Mouse (Mus musculus): Measurements from ENCODE around the gene Rftn1. TPM values are rescaled to one million over a fixed set of nuclear protein-coding genes. Genes with fewer than 3 reads are reported as not detected.

Rftn1 gene
- polyA plus RNA-seq, 1 experiment, result 8.9 TPM

DNA sequence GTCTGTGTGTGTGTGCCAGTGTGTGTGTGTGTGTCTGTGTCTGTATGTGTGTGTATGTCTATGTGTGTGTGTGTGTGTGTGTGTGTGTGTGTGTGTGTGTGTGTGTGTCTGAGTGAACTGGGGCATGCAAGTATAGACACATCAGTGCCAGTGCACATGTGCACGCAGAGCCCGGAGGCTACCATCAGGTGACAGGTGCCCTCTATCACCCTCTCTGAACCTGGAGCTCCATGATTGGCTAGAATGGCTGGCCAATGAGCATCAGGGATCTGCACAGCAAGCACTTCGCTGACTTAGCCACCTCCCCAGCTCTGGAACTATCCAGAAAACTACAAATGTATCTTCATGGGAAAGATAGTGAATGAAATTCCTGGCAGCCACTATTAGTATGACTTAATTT is 16.7 kb downstream of the Rftn1 start:
- Histone ChIP-seq H3K4me1 (ENCODE audit: control insufficient read depth, insufficient read depth, low read length) (no peaks in the 10 kb centered on the region), H3K4me3 (ENCODE audit: insufficient read depth, low read length) (no peak overlapping the region), H3K27ac (ENCODE audit: insufficient read depth, low read length) (no peak overlapping the region)
- TF ChIP-seq POLR2A (IDR thresholded peaks at IDR 0.05; ENCODE audit: extremely low read depth, insufficient read depth, low read length), result no peak
- TF ChIP-seq CTCF (IDR thresholded peaks at IDR 0.05; ENCODE audit: extremely low read depth, insufficient read depth, low read length), result no peak

DNA sequence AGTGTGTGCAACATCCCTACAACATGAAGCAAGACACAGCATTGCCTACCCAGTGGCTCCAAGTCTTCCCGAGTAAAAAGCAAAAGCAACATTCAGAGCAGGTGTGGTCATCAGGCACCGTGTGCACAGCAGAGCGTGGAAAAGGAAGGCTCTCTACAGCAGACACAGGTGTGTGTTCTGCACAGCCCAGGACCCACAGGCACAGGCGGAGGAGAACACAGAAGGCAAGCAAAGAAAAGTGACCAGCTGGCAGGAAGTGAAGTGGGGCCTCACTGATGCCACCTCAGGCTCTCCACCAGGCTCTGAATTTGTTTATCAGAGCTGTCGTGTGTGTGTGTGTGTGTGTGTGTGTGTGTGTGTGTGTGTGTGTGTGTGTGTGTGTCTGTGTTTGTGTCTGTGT is 17.1 kb downstream of the Rftn1 start:
- no peak overlapping the region for H3K27ac ChIP-seq (ENCODE audit: insufficient read depth, low read length)
- H3K4me3 ChIP-seq (ENCODE audit: insufficient read depth, low read length), result no peak overlapping the region
- H3K4me1 ChIP-seq (ENCODE audit: control insufficient read depth, insufficient read depth, low read length), result no peaks in the 10 kb centered on the region
- no peak for TF ChIP-seq CTCF (IDR thresholded peaks at IDR 0.05; ENCODE audit: extremely low read depth, insufficient read depth, low read length)
- TF ChIP-seq POLR2A (IDR thresholded peaks at IDR 0.05; ENCODE audit: extremely low read depth, insufficient read depth, low read length), result no peak

DNA sequence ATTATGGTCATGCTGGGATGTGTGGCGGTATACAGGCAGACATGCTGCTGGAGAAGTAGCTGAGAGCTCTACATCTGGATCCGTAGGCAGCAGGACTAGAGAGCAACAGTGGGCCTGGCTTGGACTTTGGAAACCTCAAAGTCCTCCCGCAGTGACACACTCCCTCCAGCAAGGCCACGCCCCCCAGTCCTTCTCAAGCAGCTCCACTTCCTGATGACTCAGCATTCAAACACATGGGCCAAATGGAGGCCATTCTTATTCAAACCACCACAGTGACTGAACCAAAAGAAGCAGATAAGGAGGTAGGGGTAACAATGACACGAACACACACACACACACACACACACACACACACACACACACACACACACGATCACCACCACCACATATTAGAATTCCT is 17.7 kb downstream of the Rftn1 start:
- Histone ChIP-seq H3K4me1 (ENCODE audit: control insufficient read depth, insufficient read depth, low read length) (no peaks in the 10 kb centered on the region), H3K4me3 (ENCODE audit: insufficient read depth, low read length) (no peak overlapping the region), H3K27ac (ENCODE audit: insufficient read depth, low read length) (no peak overlapping the region)
- no peak for TF ChIP-seq POLR2A (IDR thresholded peaks at IDR 0.05; ENCODE audit: extremely low read depth, insufficient read depth, low read length)

DNA sequence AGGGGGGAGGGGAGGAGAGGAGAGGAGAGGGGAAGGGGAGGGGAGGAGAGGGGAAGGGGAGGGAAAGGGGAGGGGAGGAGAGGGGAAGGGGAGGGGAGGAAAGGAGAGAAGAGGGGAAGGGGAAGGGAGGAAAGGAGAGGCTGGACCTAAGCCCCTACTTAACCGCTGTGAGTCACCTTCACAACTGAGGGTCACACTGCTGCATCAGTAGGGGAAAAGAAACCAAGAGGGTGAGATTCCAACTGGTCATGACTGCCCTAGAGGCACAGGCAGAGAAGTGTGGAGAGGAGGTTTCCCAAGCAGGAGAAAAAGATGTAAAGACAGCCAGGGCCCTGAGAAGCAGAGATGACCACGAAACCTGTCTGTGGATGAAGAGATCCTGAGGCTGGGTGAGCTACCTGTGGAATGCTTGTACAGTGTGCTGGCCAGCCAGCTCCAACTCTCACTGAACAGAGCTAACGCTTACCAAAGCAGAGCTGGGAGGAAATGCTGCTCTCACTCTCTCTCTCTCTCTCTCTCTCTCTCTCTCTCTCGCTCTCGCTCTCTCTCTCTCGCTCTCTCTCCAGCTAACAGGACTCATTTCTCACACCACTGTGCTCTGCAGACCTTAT is 19.4 kb downstream of the Rftn1 start:
- TF ChIP-seq CTCF (IDR thresholded peaks at IDR 0.05; ENCODE audit: extremely low read depth, insufficient read depth, low read length), result no peak
- no peak for TF ChIP-seq POLR2A (IDR thresholded peaks at IDR 0.05; ENCODE audit: extremely low read depth, insufficient read depth, low read length)
- H3K4me3 ChIP-seq (ENCODE audit: insufficient read depth, low read length), result no peak overlapping the region
- no peak overlapping the region for H3K27ac ChIP-seq (ENCODE audit: insufficient read depth, low read length)
- no peaks in the 10 kb centered on the region for H3K4me1 ChIP-seq (ENCODE audit: control insufficient read depth, insufficient read depth, low read length)

DNA sequence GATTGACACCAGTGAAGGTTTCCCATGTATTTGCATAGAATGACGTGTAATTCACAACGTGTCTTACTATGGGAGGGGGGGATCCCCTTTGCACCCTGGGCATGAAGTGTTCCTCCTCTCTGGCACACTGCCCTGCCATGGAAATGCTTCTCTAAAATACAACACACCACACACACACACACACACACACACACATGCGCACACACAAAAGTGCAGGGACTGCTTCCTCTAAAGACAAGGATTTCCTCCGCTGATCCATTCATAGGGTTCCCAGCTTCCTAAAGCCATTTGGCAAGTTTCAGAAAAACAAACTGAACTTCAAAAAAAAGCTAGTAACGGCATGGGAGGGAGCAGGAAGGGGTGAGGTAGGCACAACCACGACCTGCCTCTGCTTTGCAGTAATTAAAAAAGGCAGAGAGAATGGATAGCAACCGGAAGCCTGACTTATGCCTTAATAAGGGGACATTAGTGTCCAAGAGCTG is 20.5 kb downstream of the Rftn1 start:
- Histone ChIP-seq H3K4me3 (ENCODE audit: insufficient read depth, low read length) (no peak overlapping the region), H3K27ac (ENCODE audit: insufficient read depth, low read length) (no peak overlapping the region), H3K4me1 (ENCODE audit: control insufficient read depth, insufficient read depth, low read length) (no peaks in the 10 kb centered on the region)
- TF ChIP-seq CTCF (IDR thresholded peaks at IDR 0.05; ENCODE audit: extremely low read depth, insufficient read depth, low read length) (no peak), POLR2A (IDR thresholded peaks at IDR 0.05; ENCODE audit: extremely low read depth, insufficient read depth, low read length) (no peak)

DNA sequence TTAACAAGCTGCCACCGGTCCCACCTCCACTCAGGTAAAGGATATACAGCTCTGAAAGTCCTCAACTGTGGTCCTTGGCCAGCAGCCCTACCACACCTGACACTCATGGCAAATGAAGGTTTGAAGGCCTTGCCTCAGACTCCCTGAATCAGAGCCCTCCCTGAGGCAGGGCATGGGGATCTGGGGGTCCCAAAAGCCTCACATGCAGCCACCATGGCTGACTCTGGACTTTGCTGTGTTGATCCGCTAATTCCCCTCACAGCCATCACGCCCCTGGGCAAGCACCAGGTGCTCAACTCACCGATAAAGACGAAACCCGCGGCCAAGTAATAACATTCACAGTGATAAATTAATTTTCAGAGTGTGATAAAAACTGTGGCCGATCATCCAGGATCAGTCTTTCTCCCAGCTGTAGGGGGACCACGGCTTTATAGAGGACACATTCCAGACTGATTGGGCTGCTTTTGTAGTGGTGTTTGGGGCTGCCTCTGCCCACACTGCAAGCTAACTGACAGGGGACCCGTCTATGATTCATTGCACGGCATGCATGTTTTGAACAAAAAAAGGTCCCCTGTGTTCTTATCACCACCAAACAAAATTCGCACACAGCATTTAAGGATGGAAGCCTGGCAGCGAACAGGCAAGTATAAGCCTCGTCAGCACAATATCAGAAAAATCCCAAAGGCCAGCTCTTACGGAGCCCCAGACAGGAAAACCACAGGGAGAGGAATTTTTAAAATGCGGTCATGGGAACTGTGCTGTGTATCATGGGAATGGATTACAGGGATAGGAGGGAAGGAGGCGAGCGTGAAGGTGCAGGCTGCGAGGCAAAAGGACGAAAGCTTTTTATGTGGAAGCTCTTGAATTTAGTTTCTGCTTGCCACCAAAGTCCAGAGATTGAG is 29.3 kb downstream of the Rftn1 start:
- Histone ChIP-seq H3K4me1 (ENCODE audit: control insufficient read depth, insufficient read depth, low read length) (no peaks in the 10 kb centered on the region), H3K27ac (ENCODE audit: insufficient read depth, low read length) (no peak overlapping the region), H3K4me3 (ENCODE audit: insufficient read depth, low read length) (no peak overlapping the region)
- TF ChIP-seq CTCF (IDR thresholded peaks at IDR 0.05; ENCODE audit: extremely low read depth, insufficient read depth, low read length), result no peak
- no peak for TF ChIP-seq POLR2A (IDR thresholded peaks at IDR 0.05; ENCODE audit: extremely low read depth, insufficient read depth, low read length)

DNA sequence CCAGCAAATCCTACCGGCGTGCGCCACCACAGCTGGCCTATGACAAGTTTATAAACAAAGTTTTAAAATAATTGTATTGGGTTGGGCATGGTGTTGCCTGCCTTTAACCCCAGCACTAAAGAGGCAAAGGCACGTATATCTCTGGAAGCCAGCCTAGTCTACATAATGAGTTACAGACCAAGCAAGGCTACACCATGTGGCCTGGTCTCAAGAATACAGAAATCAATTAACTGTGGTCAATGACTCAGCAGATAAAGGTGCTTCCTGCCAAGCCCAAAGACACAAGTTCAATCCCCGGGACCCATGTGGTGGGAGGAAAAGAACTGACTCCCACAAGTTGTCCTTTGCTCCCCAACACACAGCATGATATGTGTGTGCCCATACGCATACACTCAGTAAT is 30.1 kb downstream of the Rftn1 start:
- no peaks in the 10 kb centered on the region for H3K4me1 ChIP-seq (ENCODE audit: control insufficient read depth, insufficient read depth, low read length)
- no peak for TF ChIP-seq POLR2A (IDR thresholded peaks at IDR 0.05; ENCODE audit: extremely low read depth, insufficient read depth, low read length)
- no peak for TF ChIP-seq CTCF (IDR thresholded peaks at IDR 0.05; ENCODE audit: extremely low read depth, insufficient read depth, low read length)

DNA sequence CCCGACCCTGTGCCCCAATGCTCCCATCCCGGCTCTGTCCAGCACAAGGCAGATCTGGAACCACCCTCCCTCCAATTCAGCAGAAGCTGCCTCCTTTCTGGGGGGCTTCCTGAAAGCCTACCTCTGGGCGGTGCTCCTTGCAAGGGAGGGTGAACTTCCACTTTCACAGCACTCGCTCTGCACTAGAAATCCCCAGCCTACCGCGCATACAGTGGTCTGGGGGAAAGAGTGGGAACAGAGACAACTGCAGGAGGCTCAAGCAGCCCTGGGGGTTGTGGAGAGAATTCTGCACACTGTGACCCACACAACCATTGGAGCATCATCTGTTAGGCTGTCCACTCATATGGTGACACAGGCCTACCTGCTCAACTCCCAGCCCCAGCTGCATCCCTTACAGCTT is 30.7 kb downstream of the Rftn1 start:
- Histone ChIP-seq H3K27ac (ENCODE audit: insufficient read depth, low read length) (no peak overlapping the region), H3K4me1 (ENCODE audit: control insufficient read depth, insufficient read depth, low read length) (no peaks in the 10 kb centered on the region), H3K4me3 (ENCODE audit: insufficient read depth, low read length) (no peak overlapping the region)
- TF ChIP-seq POLR2A (IDR thresholded peaks at IDR 0.05; ENCODE audit: extremely low read depth, insufficient read depth, low read length), result no peak
- TF ChIP-seq CTCF (IDR thresholded peaks at IDR 0.05; ENCODE audit: extremely low read depth, insufficient read depth, low read length), result no peak

More for the DNA sequence above, 30.1 kb downstream of the Rftn1 start:
- H3K27ac ChIP-seq (ENCODE audit: insufficient read depth, low read length), result no peak overlapping the region
- H3K4me3 ChIP-seq (ENCODE audit: insufficient read depth, low read length), result no peak overlapping the region

DNA sequence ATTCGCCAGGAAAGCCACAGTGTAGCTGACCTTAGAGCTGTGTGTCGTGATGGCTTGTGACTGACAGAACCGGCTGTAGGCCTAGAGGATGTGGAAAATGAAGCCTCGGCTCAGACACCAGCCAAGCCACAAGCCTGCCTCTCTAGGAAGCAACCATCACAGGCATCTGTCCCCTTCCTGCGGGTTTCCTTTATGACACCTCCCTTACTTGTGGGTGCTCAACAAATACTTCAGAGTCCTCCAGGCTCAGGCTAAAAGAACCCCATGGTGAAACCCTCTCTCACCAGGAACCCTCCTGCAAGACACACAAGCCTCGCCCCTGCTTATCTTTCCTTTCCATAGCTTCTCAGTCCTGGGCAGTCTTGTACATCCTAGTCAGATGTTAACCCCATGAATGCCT is 31.9 kb downstream of the Rftn1 start:
- Histone ChIP-seq H3K27ac (ENCODE audit: insufficient read depth, low read length) (no peak overlapping the region), H3K4me3 (ENCODE audit: insufficient read depth, low read length) (no peak overlapping the region), H3K4me1 (ENCODE audit: control insufficient read depth, insufficient read depth, low read length) (no peaks in the 10 kb centered on the region)
- TF ChIP-seq CTCF (IDR thresholded peaks at IDR 0.05; ENCODE audit: extremely low read depth, insufficient read depth, low read length) (no peak), POLR2A (IDR thresholded peaks at IDR 0.05; ENCODE audit: extremely low read depth, insufficient read depth, low read length) (no peak)
